9 mouse cellular contexts compared by ENCODE assay signal in genomic region chr3:102691802-102692484, GRCm38 (mm10). TPM values are rescaled to one million over a fixed set of nuclear protein-coding genes. Genes with fewer than 3 reads are reported as not detected.
DNase-seq lines count a peak whose midpoint lies in the region; ATAC-seq and TF ChIP-seq lines count a peak whose summit lies in the region.
"Had no signal": no experiment of that assay in that cellular context is flagged by ENCODE, and none has a peak within 500 bp of the region (broad histone marks: within the 10 kb centered on the region; RNA-seq: fewer than 3 reads in every experiment).

No protein-coding gene starts in this region.

- no peak overlapping the region for H3K27ac ChIP-seq in embryonic fibroblast, embryonic 13.5 days (ENCODE audit: insufficient read depth, low read length)
- no peak overlapping the region for H3K27ac ChIP-seq in heart, embryonic 16.5 days (ENCODE audit: low read length)
- H3K27ac ChIP-seq in olfactory bulb, adult 2 months (ENCODE audit: insufficient read depth, low read depth, low read length) = no peak overlapping the region
- H3K27ac ChIP-seq: heart, embryonic 13.5 days had no signal

- 0 out of 2 replicates have a peak, but pooled peaks have one; percentile 58 for ATAC-seq in heart, embryonic 16.5 days (replicated peaks; ENCODE audit: extremely low read depth, insufficient read depth, low FRiP score)

- no peaks in the 10 kb centered on the region for H3K36me3 ChIP-seq in E14TG2a.4 (ENCODE audit: insufficient read depth, low read length)
- no peaks in the 10 kb centered on the region for H3K36me3 ChIP-seq in heart, embryonic 16.5 days (ENCODE audit: control insufficient read depth, insufficient read depth)
- H3K36me3 ChIP-seq: heart, embryonic 13.5 days had no signal

- H3K9me3 ChIP-seq in E14TG2a.4 (ENCODE audit: low read length) = no peaks in the 10 kb centered on the region
- H3K9me3 ChIP-seq in heart, embryonic 16.5 days (replicated peaks; ENCODE audit: control insufficient read depth, low read length) = no peaks in the 10 kb centered on the region
- H3K9me3 ChIP-seq: heart, embryonic 13.5 days had no signal

- H3K4me2 ChIP-seq in heart, embryonic 16.5 days (ENCODE audit: low read depth, low read length) = no peak overlapping the region
- H3K4me2 ChIP-seq: heart, embryonic 13.5 days had no signal

- peak; percentile 69 to 75 for DNase-seq in adrenal gland, postnatal 36 days
- DNase-seq in kidney, postnatal 14 days = peak; percentile 72
- peak; percentile 46 to 58 for DNase-seq in lung, adult 18-20 months
- peak; percentile 68 for DNase-seq in urinary bladder, postnatal 25 days (ENCODE audit: low spot score)

- peak; percentile 61 for TF ChIP-seq CTCF in E14TG2a.4 (conservative IDR thresholded peaks at IDR 0.05; ENCODE audit: low read length)
- peak; percentile 78 for TF ChIP-seq CTCF in embryonic fibroblast, embryonic 13.5 days (IDR thresholded peaks at IDR 0.05; ENCODE audit: borderline replicate concordance, insufficient read depth, low read length)
- TF ChIP-seq CTCF in olfactory bulb, adult 2 months (IDR thresholded peaks at IDR 0.05; ENCODE audit: insufficient read depth, low read depth, low read length) = peak; percentile 80

- H3K27me3 ChIP-seq in E14TG2a.4 (ENCODE audit: insufficient read depth, low read length) = 0 out of 2 replicates have a peak, but pooled peaks cover 3% of the 10 kb centered on the region
- H3K27me3 ChIP-seq in heart, embryonic 16.5 days (ENCODE audit: control insufficient read depth, insufficient read depth, low read length) = no peaks in the 10 kb centered on the region

- TF ChIP-seq POLR2A in embryonic fibroblast, embryonic 13.5 days (IDR thresholded peaks at IDR 0.05; ENCODE audit: low read depth, low read length) = no peak
- no peak for TF ChIP-seq POLR2A in olfactory bulb, adult 2 months (IDR thresholded peaks at IDR 0.05; ENCODE audit: insufficient read depth, low read depth, low read length)

- H3K4me1 ChIP-seq in E14TG2a.4 (replicated peaks; ENCODE audit: low read depth, low read length) = no peaks in the 10 kb centered on the region
- H3K4me1 ChIP-seq in embryonic fibroblast, embryonic 13.5 days (ENCODE audit: control insufficient read depth, insufficient read depth, low read length) = no peaks in the 10 kb centered on the region; the same call in 1 of the 2 replicates
- no peaks in the 10 kb centered on the region for H3K4me1 ChIP-seq in heart, embryonic 16.5 days (ENCODE audit: control insufficient read depth, insufficient read depth, low read length)
- no peaks in the 10 kb centered on the region for H3K4me1 ChIP-seq in olfactory bulb, adult 2 months (ENCODE audit: control insufficient read depth, insufficient read depth, low read length)
- H3K4me1 ChIP-seq: heart, embryonic 13.5 days had no signal

- 35% methylated on average over 11 of the region's 11 CpGs for WGBS in heart, embryonic 16.5 days
- 42% methylated on average over 11 of the region's 11 CpGs for WGBS in olfactory bulb, adult 2 months

- H3K9ac ChIP-seq in heart, embryonic 16.5 days (ENCODE audit: low read length) = no peak overlapping the region
- H3K9ac ChIP-seq: heart, embryonic 13.5 days had no signal

- no peak overlapping the region for H3K4me3 ChIP-seq in E14TG2a.4 (replicated peaks; ENCODE audit: low read length)
- no peak overlapping the region for H3K4me3 ChIP-seq in embryonic fibroblast, embryonic 13.5 days (ENCODE audit: insufficient read depth, low read length)
- H3K4me3 ChIP-seq in heart, embryonic 16.5 days (ENCODE audit: low read length) = no peak overlapping the region
- H3K4me3 ChIP-seq in olfactory bulb, adult 2 months (ENCODE audit: insufficient read depth, low read depth, low read length) = no peak overlapping the region
- H3K4me3 ChIP-seq: heart, embryonic 13.5 days had no signal

RNA-seq across cellular contexts. Expression of gene Tspan2, which starts 42.4 kb away (rescaled TPM):
- total RNA-seq in adrenal gland, postnatal 36 days (2021) = 1 to 10 TPM; 5.6 to 6.1 TPM
- 17.3 and 25.0 TPM in 2 replicates for polyA plus RNA-seq in embryonic fibroblast, embryonic 13.5 days (2011; ENCODE audit: insufficient read length, low read depth, missing spikeins)
- 27.8 and 27.9 TPM in 2 replicates for polyA plus RNA-seq in heart, embryonic 16.5 days (2015; fragmentation: Nextera tagmentation; extraction: Ambion mirVana)
- not detected in 2 replicates for polyA plus RNA-seq in olfactory bulb, adult 2 months (2012; ENCODE audit: insufficient read depth, insufficient read length, low replicate concordance, missing spikeins)
